Mouse (Mus musculus) limb, embryonic 11.5 days (tissue): ENCODE data around the gene Atp6v1d. TPM values are rescaled to one million over a fixed set of nuclear protein-coding genes. Genes with fewer than 3 reads are reported as not detected.

Source experiments
- polyA plus RNA-seq: library from polyadenylated mRNA; unstranded; fragments of >200 nt; fragmentation: Nextera tagmentation; extraction: Ambion mirVana; gene quantifications from 2 replicates; pipeline ENCODE4 v1.2.1, GENCODE M21; 2014

The Atp6v1d gene
- polyA plus RNA-seq, 1 experiment from 2014 or later: 85.3 TPM

Other genes starting within 250 kb of the Atp6v1d start
- gene Fam71d, start 170.1 kb downstream of the Atp6v1d start, polyA plus RNA-seq: not detected in 2 replicates
- gene Mpp5, start 112.7 kb downstream of the Atp6v1d start, polyA plus RNA-seq: 23.4 and 24.1 TPM in 2 replicates
- gene Eif2s1, start 181 bp upstream of the Atp6v1d start, polyA plus RNA-seq: 265 and 281 TPM in 2 replicates
- 3.4 and 3.6 TPM in 2 replicates for gene Plek2, start 45.3 kb upstream of the Atp6v1d start, polyA plus RNA-seq
- gene Tmem229b, start 146.0 kb upstream of the Atp6v1d start, polyA plus RNA-seq: 1.8 and 2.9 TPM in 2 replicates
- 2.9 and 3.0 TPM in 2 replicates for gene Plekhh1, start 167.5 kb upstream of the Atp6v1d start, polyA plus RNA-seq
- gene Pigh, start 228.0 kb upstream of the Atp6v1d start, polyA plus RNA-seq: 32.2 and 32.4 TPM in 2 replicates